Mouse (Mus musculus): Measurements from ENCODE around the gene Vgll1. TPM values are rescaled to one million over a fixed set of nuclear protein-coding genes. Genes with fewer than 3 reads are reported as not detected.

Vgll1 gene
- not detected in 2 replicates for polyA plus RNA-seq (2014; fragmentation: Nextera tagmentation; extraction: Ambion mirVana)

- Histone ChIP-seq H3K4me1 (ENCODE audit: control insufficient read depth in 2 of 2, insufficient read depth in 2 of 2, low read length in 2 of 2) (no peaks in the 10 kb centered on the region), H3K36me3 (ENCODE audit: control insufficient read depth, insufficient read depth, low read length) (no peaks in the 10 kb centered on the region), H3K27ac (replicated peaks in 1 of 2; ENCODE audit: control insufficient read depth in 1 of 2, insufficient read depth in 1 of 2, low read depth in 2 of 2, low read length in 2 of 2) (no peak within 1 kb of the TSS), H3K9me3 (ENCODE audit: control insufficient read depth, low read length) (no peaks in the 10 kb centered on the region), H3K9ac (ENCODE audit: low read length) (no peak within 1 kb of the TSS), H3K27me3 (ENCODE audit: control insufficient read depth, insufficient read depth, low read length) (no peaks in the 10 kb centered on the region), H3K4me2 (ENCODE audit: low read length) (no peak within 1 kb of the TSS), H3K4me3 (ENCODE audit: control insufficient read depth in 1 of 2, insufficient read depth in 1 of 2, low read depth in 1 of 2, low read length in 2 of 2) (no peak within 1 kb of the TSS)
- ATAC-seq (ENCODE audit: insufficient number of reproducible peaks, insufficient read depth, low FRiP score, low read depth) = no peak
- 83% methylated on average over 4 of the region's 4 CpGs for WGBS
Observed at GRCm38 (mm10) chrX:57087806-57088205, at the start of gene Vgll1. Vgll1 (plus strand) TSS chrX:57088106.

GRCm38 (mm10) chrX:57042774-57043173, 45.1 kb upstream of the Vgll1 start, which contains the start of gene Brs3:
Brs3 (plus strand) TSS chrX:57043074.
- no peak within 1 kb of the TSS for H3K4me3 ChIP-seq (ENCODE audit: control insufficient read depth in 1 of 2, insufficient read depth in 1 of 2, low read depth in 1 of 2, low read length in 2 of 2)
- no peak within 1 kb of the TSS for H3K9ac ChIP-seq (ENCODE audit: low read length)
- no peaks in the 10 kb centered on the region for H3K4me1 ChIP-seq (ENCODE audit: control insufficient read depth in 2 of 2, insufficient read depth in 2 of 2, low read length in 2 of 2)
- H3K27me3 ChIP-seq (ENCODE audit: control insufficient read depth, insufficient read depth, low read length) = no peaks in the 10 kb centered on the region
- no peak within 1 kb of the TSS for H3K27ac ChIP-seq (replicated peaks in 1 of 2; ENCODE audit: control insufficient read depth in 1 of 2, insufficient read depth in 1 of 2, low read depth in 2 of 2, low read length in 2 of 2)
- no peak for ATAC-seq (ENCODE audit: insufficient number of reproducible peaks, insufficient read depth, low FRiP score, low read depth)
- no peaks in the 10 kb centered on the region for H3K36me3 ChIP-seq (ENCODE audit: control insufficient read depth, insufficient read depth, low read length)
- WGBS = 70% methylated on average over 5 of the region's 5 CpGs
- no peak within 1 kb of the TSS for H3K4me2 ChIP-seq (ENCODE audit: low read length)
- H3K9me3 ChIP-seq (ENCODE audit: control insufficient read depth, low read length) = no peaks in the 10 kb centered on the region

- WGBS = 80% methylated on average over 6 of the region's 6 CpGs
- Histone ChIP-seq H3K9ac (ENCODE audit: low read length) (no peak overlapping the region), H3K27ac (replicated peaks in 1 of 2; ENCODE audit: control insufficient read depth in 1 of 2, insufficient read depth in 1 of 2, low read depth in 2 of 2, low read length in 2 of 2) (no peak overlapping the region), H3K4me1 (ENCODE audit: control insufficient read depth in 2 of 2, insufficient read depth in 2 of 2, low read length in 2 of 2) (no peaks in the 10 kb centered on the region), H3K9me3 (ENCODE audit: control insufficient read depth, low read length) (no peaks in the 10 kb centered on the region), H3K4me3 (ENCODE audit: control insufficient read depth in 1 of 2, insufficient read depth in 1 of 2, low read depth in 1 of 2, low read length in 2 of 2) (no peak overlapping the region), H3K36me3 (ENCODE audit: control insufficient read depth, insufficient read depth, low read length) (no peaks in the 10 kb centered on the region), H3K4me2 (ENCODE audit: low read length) (no peak overlapping the region), H3K27me3 (ENCODE audit: control insufficient read depth, insufficient read depth, low read length) (no peaks in the 10 kb centered on the region)
- no peak for ATAC-seq (ENCODE audit: insufficient number of reproducible peaks, insufficient read depth, low FRiP score, low read depth)
Observed at GRCm38 (mm10) chrX:57043869-57044268, 44.0 kb upstream of the Vgll1 start.

- WGBS = 20% methylated on average over 4 of the region's 4 CpGs
- Histone ChIP-seq H3K4me1 (ENCODE audit: control insufficient read depth in 2 of 2, insufficient read depth in 2 of 2, low read length in 2 of 2) (no peaks in the 10 kb centered on the region), H3K9me3 (ENCODE audit: control insufficient read depth, low read length) (no peaks in the 10 kb centered on the region), H3K36me3 (ENCODE audit: control insufficient read depth, insufficient read depth, low read length) (peaks cover 23% of the 10 kb centered on the region), H3K27ac (replicated peaks in 1 of 2; ENCODE audit: control insufficient read depth in 1 of 2, insufficient read depth in 1 of 2, low read depth in 2 of 2, low read length in 2 of 2) (peak overlapping the region; percentile 92 to 99), H3K27me3 (ENCODE audit: control insufficient read depth, insufficient read depth, low read length) (no peaks in the 10 kb centered on the region), H3K9ac (ENCODE audit: low read length) (peak overlapping the region; percentile 76), H3K4me3 (ENCODE audit: control insufficient read depth in 1 of 2, insufficient read depth in 1 of 2, low read depth in 1 of 2, low read length in 2 of 2) (peak overlapping the region; percentile 57 to 91), H3K4me2 (ENCODE audit: low read length) (peak overlapping the region; percentile 60)
- ATAC-seq (ENCODE audit: insufficient number of reproducible peaks, insufficient read depth, low FRiP score, low read depth) = 0 out of 2 replicates have a peak, but pooled peaks have one; percentile 20
Observed at GRCm38 (mm10) chrX:57052848-57053173, 35.1 kb upstream of the Vgll1 start.

- WGBS = 21% methylated on average over 75 of the region's 85 CpGs
- H3K36me3 ChIP-seq (ENCODE audit: control insufficient read depth, insufficient read depth, low read length) = peaks cover 27% of the 10 kb centered on the region
- H3K4me3 ChIP-seq (ENCODE audit: control insufficient read depth in 1 of 2, insufficient read depth in 1 of 2, low read depth in 1 of 2, low read length in 2 of 2) = peak within 1 kb of the TSS; percentile 57 to 91
Observed at GRCm38 (mm10) chrX:57053174-57053992, 34.5 kb upstream of the Vgll1 start, which contains the start of gene Htatsf1. Htatsf1 (plus strand) TSS chrX:57053583.

GRCm38 (mm10) chrX:57053993-57054385, 33.9 kb upstream of the Vgll1 start:
- no peaks in the 10 kb centered on the region for H3K9me3 ChIP-seq (ENCODE audit: control insufficient read depth, low read length)
- no peaks in the 10 kb centered on the region for H3K4me1 ChIP-seq (ENCODE audit: control insufficient read depth in 2 of 2, insufficient read depth in 2 of 2, low read length in 2 of 2)
- WGBS = 18% methylated on average over 11 of the region's 11 CpGs
- H3K36me3 ChIP-seq (ENCODE audit: control insufficient read depth, insufficient read depth, low read length) = peaks cover 29% of the 10 kb centered on the region
- peak overlapping the region; percentile 65 for H3K4me2 ChIP-seq (ENCODE audit: low read length)
- H3K27me3 ChIP-seq (ENCODE audit: control insufficient read depth, insufficient read depth, low read length) = no peaks in the 10 kb centered on the region
- H3K4me3 ChIP-seq (ENCODE audit: control insufficient read depth in 1 of 2, insufficient read depth in 1 of 2, low read depth in 1 of 2, low read length in 2 of 2) = peak overlapping the region; percentile 57 to 91
- peak overlapping the region in 1 of 2 experiments; percentile 92; a peak in 1 of 4 replicates for H3K27ac ChIP-seq (replicated peaks in 1 of 2; ENCODE audit: control insufficient read depth in 1 of 2, insufficient read depth in 1 of 2, low read depth in 2 of 2, low read length in 2 of 2)
- ATAC-seq (ENCODE audit: insufficient number of reproducible peaks, insufficient read depth, low FRiP score, low read depth) = no peak
- peak overlapping the region; percentile 76 for H3K9ac ChIP-seq (ENCODE audit: low read length)

More at GRCm38 (mm10) chrX:57053174-57053992, 34.5 kb upstream of the Vgll1 start, which contains the start of gene Htatsf1:
- H3K9ac ChIP-seq (ENCODE audit: low read length) = peak within 1 kb of the TSS; percentile 76
- peak; percentile 93 for ATAC-seq (ENCODE audit: insufficient number of reproducible peaks, insufficient read depth, low FRiP score, low read depth)
- H3K4me2 ChIP-seq (ENCODE audit: low read length) = peak within 1 kb of the TSS; percentile 65
- peak within 1 kb of the TSS; percentile 92 to 99 for H3K27ac ChIP-seq (replicated peaks in 1 of 2; ENCODE audit: control insufficient read depth in 1 of 2, insufficient read depth in 1 of 2, low read depth in 2 of 2, low read length in 2 of 2)
- H3K4me1 ChIP-seq (ENCODE audit: control insufficient read depth in 2 of 2, insufficient read depth in 2 of 2, low read length in 2 of 2) = no peaks in the 10 kb centered on the region
- no peaks in the 10 kb centered on the region for H3K27me3 ChIP-seq (ENCODE audit: control insufficient read depth, insufficient read depth, low read length)
- no peaks in the 10 kb centered on the region for H3K9me3 ChIP-seq (ENCODE audit: control insufficient read depth, low read length)

GRCm38 (mm10) chrX:57081496-57081895, 6.4 kb upstream of the Vgll1 start:
- WGBS = 52% methylated on average over 5 of the region's 5 CpGs
- H3K36me3 ChIP-seq (ENCODE audit: control insufficient read depth, insufficient read depth, low read length) = no peaks in the 10 kb centered on the region
- H3K27ac ChIP-seq (replicated peaks in 1 of 2; ENCODE audit: control insufficient read depth in 1 of 2, insufficient read depth in 1 of 2, low read depth in 2 of 2, low read length in 2 of 2) = no peak overlapping the region
- no peak for ATAC-seq (ENCODE audit: insufficient number of reproducible peaks, insufficient read depth, low FRiP score, low read depth)
- H3K27me3 ChIP-seq (ENCODE audit: control insufficient read depth, insufficient read depth, low read length) = no peaks in the 10 kb centered on the region
- no peaks in the 10 kb centered on the region for H3K9me3 ChIP-seq (ENCODE audit: control insufficient read depth, low read length)
- no peak overlapping the region for H3K4me2 ChIP-seq (ENCODE audit: low read length)
- H3K4me3 ChIP-seq (ENCODE audit: control insufficient read depth in 1 of 2, insufficient read depth in 1 of 2, low read depth in 1 of 2, low read length in 2 of 2) = no peak overlapping the region
- no peak overlapping the region for H3K9ac ChIP-seq (ENCODE audit: low read length)
- no peaks in the 10 kb centered on the region for H3K4me1 ChIP-seq (ENCODE audit: control insufficient read depth in 2 of 2, insufficient read depth in 2 of 2, low read length in 2 of 2)

Measured in heart, embryonic 14.5 days (tissue).